Mouse (Mus musculus): ENCODE results near the gene Ccnf.

Ccnf gene

GRCm38 (mm10) chr17:24203068-24203467, 48.2 kb downstream of the Ccnf start:
- DNase-seq (ENCODE audit: low spot score in 2 of 2): peak; percentile 68 to 73

DNA sequence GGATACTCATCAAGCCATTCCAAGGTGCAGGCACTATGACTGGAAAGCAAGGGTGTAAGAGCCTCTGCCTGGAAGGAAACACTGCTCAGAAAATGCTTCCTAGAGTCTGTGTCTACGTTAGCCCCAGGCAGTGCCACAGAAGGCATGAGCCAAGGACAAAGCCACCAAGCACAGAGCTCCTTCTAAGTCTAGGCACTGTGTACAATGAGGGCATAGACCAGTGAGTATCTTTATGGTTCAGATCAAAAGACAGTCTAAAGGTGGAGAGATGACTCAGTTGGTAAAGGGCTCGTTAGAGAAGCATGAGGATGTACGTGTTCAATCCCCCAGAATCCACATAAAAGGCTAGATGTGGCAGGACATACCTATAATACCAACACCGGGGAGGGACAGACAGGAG, 50.2 kb downstream of the Ccnf start:
- DNase-seq (ENCODE audit: low spot score in 2 of 2): no peak

- no peak for DNase-seq (ENCODE audit: low spot score in 2 of 2)
Measured at GRCm38 (mm10) chr17:24199741-24200140, 51.5 kb downstream of the Ccnf start.

GRCm38 (mm10) chr17:24199252-24199651, 52.0 kb downstream of the Ccnf start:
- no peak for DNase-seq (ENCODE audit: low spot score in 2 of 2)

- DNase-seq (ENCODE audit: low spot score in 2 of 2): no peak
Measured at GRCm38 (mm10) chr17:24197032-24197824, 54.1 kb downstream of the Ccnf start.

- DNase-seq (ENCODE audit: low spot score in 2 of 2): no peak
Measured at GRCm38 (mm10) chr17:24195349-24195748, 55.9 kb downstream of the Ccnf start.

- DNase-seq (ENCODE audit: low spot score in 2 of 2): no peak
Measured at GRCm38 (mm10) chr17:24193769-24194168, 57.5 kb downstream of the Ccnf start.

DNA sequence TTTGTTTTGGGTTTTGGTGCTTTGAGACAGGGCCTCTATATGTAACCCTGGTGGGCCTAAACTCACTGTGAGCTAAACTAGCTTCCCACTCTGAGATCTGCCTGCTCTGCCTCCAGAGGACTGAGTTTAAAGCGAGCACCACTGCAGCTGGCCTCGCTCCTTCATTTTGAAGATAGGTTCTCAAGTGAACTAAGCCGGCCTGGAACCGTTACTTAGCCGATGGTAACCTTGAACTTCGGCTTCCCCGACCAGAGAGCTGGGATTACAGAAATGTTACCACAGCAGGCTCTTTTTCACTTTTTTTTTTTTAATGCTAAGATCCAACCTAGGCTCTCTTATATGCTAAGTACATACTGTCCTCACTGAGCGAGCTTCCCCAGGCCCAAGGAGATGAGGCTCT, 58.0 kb downstream of the Ccnf start:
- DNase-seq (ENCODE audit: low spot score in 2 of 2): no peak

- DNase-seq (ENCODE audit: low spot score in 2 of 2): no peak
Measured at GRCm38 (mm10) chr17:24192848-24193247, 58.4 kb downstream of the Ccnf start.

DNA sequence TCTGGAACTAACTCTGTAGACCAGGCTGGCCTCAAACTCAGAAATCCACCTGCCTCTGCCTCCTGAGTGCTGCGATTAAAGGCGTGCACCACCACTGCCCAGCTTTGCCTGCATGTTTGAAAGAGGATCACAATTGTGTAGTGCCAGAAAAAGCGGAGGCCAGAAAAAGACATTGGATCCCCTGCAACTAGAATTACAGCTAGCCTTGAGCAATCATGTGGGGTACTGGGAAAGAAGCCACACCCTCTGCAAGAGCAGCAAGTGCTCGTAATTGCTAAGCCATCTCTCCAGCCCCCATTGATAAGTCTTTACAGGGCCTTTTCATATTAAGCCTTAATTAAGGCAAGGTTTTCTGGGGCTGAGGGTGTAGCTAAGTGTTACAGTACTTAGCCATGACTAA, 59.8 kb downstream of the Ccnf start:
- peak in 1 of 2 experiments; percentile 8 for DNase-seq (ENCODE audit: low spot score in 2 of 2)

- DNase-seq (ENCODE audit: low spot score in 2 of 2): peak in 1 of 2 experiments; percentile 7
Measured at GRCm38 (mm10) chr17:24190934-24191333, 60.4 kb downstream of the Ccnf start.

GRCm38 (mm10) chr17:24174259-24174658, 77.0 kb downstream of the Ccnf start:
- DNase-seq (ENCODE audit: low spot score in 2 of 2): no peak

GRCm38 (mm10) chr17:24173423-24173822, 77.9 kb downstream of the Ccnf start:
- DNase-seq (ENCODE audit: low spot score in 2 of 2): peak; percentile 77 to 88
